Mouse (Mus musculus): Measurements from ENCODE around the gene Gm49601.

Gene Gm49601

GRCm38 (mm10) chr16:18626376-18626878 is at the start of gene Gm49601:
Gm49601 (minus strand) TSS chr16:18626427.
- ChIA-PET CTCF (interaction anchor here in 1 of 4 experiments (1.0 kb wide), 1 partner anchor 183 kb away, joined by 3 read pairs; no protein-coding TSS in a partner anchor), POLR2A (interaction anchor here in 2 of 4 experiments (0.5 to 1.5 kb wide), 2 partner anchors 11 to 21 kb away, joined by 3 read pairs; no protein-coding TSS in a partner anchor)

GRCm38 (mm10) chr16:18673005-18673404 is 46.8 kb upstream of the Gm49601 start:
- ChIA-PET CTCF (no interaction called here), POLR2A (no interaction called here)

- POLR2A ChIA-PET, result no interaction called here
- CTCF ChIA-PET, result interaction anchor here in 1 of 4 experiments (0.6 kb wide), 1 partner anchor 136 kb away, joined by 4 read pairs; no protein-coding TSS in a partner anchor
These were observed 45.8 kb upstream of the Gm49601 start for GRCm38 (mm10) chr16:18672027-18672426.

- POLR2A ChIA-PET, result no interaction called here
- CTCF ChIA-PET, result interaction anchor here in 1 of 4 experiments (0.9 kb wide), 1 partner anchor 453 kb away, joined by 4 read pairs; no protein-coding TSS in a partner anchor
These were observed 43.7 kb upstream of the Gm49601 start for GRCm38 (mm10) chr16:18669914-18670313.

- POLR2A ChIA-PET, result no interaction called here
- CTCF ChIA-PET, result no interaction called here
These were observed 32.4 kb upstream of the Gm49601 start for GRCm38 (mm10) chr16:18658597-18658996.

GRCm38 (mm10) chr16:18655372-18656098 is 29.3 kb upstream of the Gm49601 start:
- POLR2A ChIA-PET, result no interaction called here
- CTCF ChIA-PET, result interaction anchor here in 1 of 4 experiments (1.0 kb wide), 1 partner anchor 23 kb away, joined by 3 read pairs; no protein-coding TSS in a partner anchor

- ChIA-PET POLR2A (interaction anchor here in 1 of 4 experiments (0.7 kb wide), 4 partner anchors 56 to 223 kb away, joined by 3 to 4 read pairs (median 4); no protein-coding TSS in a partner anchor), CTCF (interaction anchor here (0.7 to 1.5 kb wide), 12 partner anchors 10 to 1706 kb away, joined by 3 to 10 read pairs (median 4); no protein-coding TSS in a partner anchor)
These were observed 27.3 kb upstream of the Gm49601 start for GRCm38 (mm10) chr16:18653290-18654160.

- ChIA-PET CTCF (interaction anchor here in 2 of 4 experiments (0.6 to 0.7 kb wide), 2 partner anchors 206 to 849 kb away, joined by 3 to 5 read pairs; no protein-coding TSS in a partner anchor), POLR2A (interaction anchor here in 1 of 4 experiments (0.9 to 1.2 kb wide), 2 partner anchors 12 to 19 kb away, joined by 3 to 5 read pairs; no protein-coding TSS in a partner anchor)
These were observed 22.9 kb upstream of the Gm49601 start for GRCm38 (mm10) chr16:18649126-18649525.

- ChIA-PET POLR2A (interaction anchor here in 1 of 4 experiments (1.1 kb wide), 1 partner anchor 166 kb away, joined by 4 read pairs; no protein-coding TSS in a partner anchor), CTCF (interaction anchor here in 2 of 4 experiments (0.9 to 2.5 kb wide), 3 partner anchors 8 to 42 kb away, joined by 3 to 7 read pairs (median 3); no protein-coding TSS in a partner anchor)
These were observed 19.1 kb upstream of the Gm49601 start for GRCm38 (mm10) chr16:18645329-18645728.

- ChIA-PET CTCF (interaction anchor here in 1 of 4 experiments (0.9 to 2.5 kb wide), 3 partner anchors 9 to 201 kb away, joined by 3 to 7 read pairs (median 3); no protein-coding TSS in a partner anchor), POLR2A (no interaction called here)
These were observed 18.3 kb upstream of the Gm49601 start for GRCm38 (mm10) chr16:18644485-18644884.

GRCm38 (mm10) chr16:18643406-18643998 is 17.3 kb upstream of the Gm49601 start:
- CTCF ChIA-PET, result interaction anchor here in 2 of 4 experiments (0.6 to 2.5 kb wide), 3 partner anchors 10 to 200 kb away, joined by 3 to 7 read pairs (median 6); no protein-coding TSS in a partner anchor
- POLR2A ChIA-PET, result interaction anchor here in 2 of 4 experiments (0.5 to 1.0 kb wide), 3 partner anchors 59 to 212 kb away, joined by 3 to 4 read pairs (median 3); partner anchors contain the start of gene Cdc45 (in 1 of the 2)

GRCm38 (mm10) chr16:18642897-18643296 is 16.7 kb upstream of the Gm49601 start:
- POLR2A ChIA-PET, result interaction anchor here in 2 of 4 experiments (0.5 to 1.0 kb wide), 2 partner anchors 169 to 212 kb away, joined by 3 to 4 read pairs; partner anchors contain the start of gene Cdc45 (in 1 of the 2)

GRCm38 (mm10) chr16:18642291-18642690 is 16.1 kb upstream of the Gm49601 start:
- ChIA-PET POLR2A (interaction anchor here in 1 of 4 experiments (0.5 kb wide), 1 partner anchor 208 kb away, joined by 3 read pairs; no protein-coding TSS in a partner anchor), CTCF (no interaction called here)

More at GRCm38 (mm10) chr16:18642897-18643296, 16.7 kb upstream of the Gm49601 start:
- CTCF ChIA-PET, result interaction anchor here in 1 of 4 experiments (2.5 kb wide), 1 partner anchor 11 kb away, joined by 7 read pairs; no protein-coding TSS in a partner anchor

- ChIA-PET CTCF (interaction anchor here in 1 of 4 experiments (0.6 to 1.1 kb wide), 2 partner anchors 47 to 196 kb away, joined by 3 read pairs; no protein-coding TSS in a partner anchor), POLR2A (interaction anchor here in 1 of 4 experiments (0.7 kb wide), 1 partner anchor 101 kb away, joined by 6 read pairs; no protein-coding TSS in a partner anchor)
These were observed 13.2 kb upstream of the Gm49601 start for GRCm38 (mm10) chr16:18639382-18639929.

GRCm38 (mm10) chr16:18638396-18638795 is 12.2 kb upstream of the Gm49601 start:
- CTCF ChIA-PET, result interaction anchor here in 1 of 4 experiments (1.1 kb wide), 1 partner anchor 195 kb away, joined by 3 read pairs; no protein-coding TSS in a partner anchor
- POLR2A ChIA-PET, result no interaction called here

- ChIA-PET POLR2A (interaction anchor here in 1 of 4 experiments (0.7 to 0.9 kb wide), 2 partner anchors 12 to 40 kb away, joined by 3 read pairs; no protein-coding TSS in a partner anchor), CTCF (no interaction called here)
These were observed 10.6 kb upstream of the Gm49601 start for GRCm38 (mm10) chr16:18636804-18637203.

GRCm38 (mm10) chr16:18636401-18636800 is 10.2 kb upstream of the Gm49601 start:
- ChIA-PET POLR2A (no interaction called here), CTCF (interaction anchor here in 1 of 4 experiments (0.6 kb wide), 1 partner anchor 21 kb away, joined by 7 read pairs; no protein-coding TSS in a partner anchor)
